Mouse (Mus musculus) cortical plate, adult 2 months (tissue): ENCODE data around the gene Tmem161b.

ENCODE experiments used
- CTCF ChIP-seq: fragments of 200-500 bp; IDR thresholded peaks from 2 replicates; pipeline ENCODE4 v1.5.1; 2011; ENCODE audit warnings: mild to moderate bottlenecking, control low read depth, low read length; ENCODE audit not compliant: insufficient read depth; ENCODE audit errors: extremely low read depth
- POLR2A ChIP-seq: fragments of 200-500 bp; IDR thresholded peaks from 2 replicates; pipeline ENCODE4 v1.6.1; 2011; ENCODE audit warnings: mild to moderate bottlenecking, low read length, control low read depth; ENCODE audit not compliant: insufficient read depth; ENCODE audit errors: extremely low read depth

- TF ChIP-seq CTCF, result no peak
- no peak for TF ChIP-seq POLR2A
These were observed 121.8 kb downstream of the Tmem161b start for GRCm38 (mm10) chr13:84343691-84344495.
